Mouse (Mus musculus): ENCODE results near the gene Twist2. TPM values are rescaled to one million over a fixed set of nuclear protein-coding genes. Genes with fewer than 3 reads are reported as not detected.

Twist2 gene
- polyA plus RNA-seq, 2 experiments: 0.26 to 0.27 TPM

GRCm38 (mm10) chr1:91894286-91894685 is 93.0 kb downstream of the Twist2 start:
- no peaks in the 10 kb centered on the region for H3K27me3 ChIP-seq (ENCODE audit: control insufficient read depth, insufficient read depth, low read length)
- no peak overlapping the region for H3K4me3 ChIP-seq (ENCODE audit: insufficient read depth in 1 of 2, low read depth in 2 of 2, low read length in 2 of 2)
- DNase-seq (ENCODE audit: low read depth in 3 of 3, low spot score in 3 of 3) (no peak), ATAC-seq (ENCODE audit: insufficient read depth) (no peak)
- H3K4me1 ChIP-seq (replicated peaks; ENCODE audit: control insufficient read depth in 2 of 2, insufficient read depth in 2 of 2, low read length in 1 of 2): no peaks in the 10 kb centered on the region
- H3K9me3 ChIP-seq (ENCODE audit: control insufficient read depth, low read length): no peaks in the 10 kb centered on the region
- TF ChIP-seq EP300 (IDR thresholded peaks at IDR 0.05; ENCODE audit: low read depth) (no peak), CTCF (IDR thresholded peaks at IDR 0.05; ENCODE audit: low read depth) (no peak)
- WGBS (ENCODE audit: insufficient replicate concordance): 56% methylated on average over 5 of the region's 5 CpGs
- no peak overlapping the region for H3K4me2 ChIP-seq (ENCODE audit: low read depth)
- H3K27ac ChIP-seq: no peak overlapping the region
- H3K36me3 ChIP-seq (replicated peaks; ENCODE audit: control insufficient read depth, insufficient read depth, low read depth): no peaks in the 10 kb centered on the region
- no peak overlapping the region for H3K9ac ChIP-seq (replicated peaks)

GRCm38 (mm10) chr1:91897078-91897477 is 95.8 kb downstream of the Twist2 start:
- Histone ChIP-seq H3K36me3 (replicated peaks; ENCODE audit: control insufficient read depth, insufficient read depth, low read depth) (no peaks in the 10 kb centered on the region), H3K4me1 (replicated peaks; ENCODE audit: control insufficient read depth in 2 of 2, insufficient read depth in 2 of 2, low read length in 1 of 2) (no peaks in the 10 kb centered on the region), H3K27ac (no peak overlapping the region), H3K4me2 (ENCODE audit: low read depth) (no peak overlapping the region), H3K27me3 (ENCODE audit: control insufficient read depth, insufficient read depth, low read length) (no peaks in the 10 kb centered on the region), H3K9me3 (ENCODE audit: control insufficient read depth, low read length) (no peaks in the 10 kb centered on the region), H3K4me3 (ENCODE audit: insufficient read depth in 1 of 2, low read depth in 2 of 2, low read length in 2 of 2) (no peak overlapping the region), H3K9ac (replicated peaks) (no peak overlapping the region)
- TF ChIP-seq EP300 (IDR thresholded peaks at IDR 0.05; ENCODE audit: low read depth) (no peak), CTCF (IDR thresholded peaks at IDR 0.05; ENCODE audit: low read depth) (peak; percentile 51)
- ATAC-seq (ENCODE audit: insufficient read depth) (no peak), DNase-seq (ENCODE audit: low read depth in 3 of 3, low spot score in 3 of 3) (no peak)
- WGBS (ENCODE audit: insufficient replicate concordance): 68% methylated on average over 2 of the region's 2 CpGs
